Mouse (Mus musculus) macrophage (primary cell): Measurements from ENCODE around the gene Gm49403. TPM values are rescaled to one million over a fixed set of nuclear protein-coding genes. Genes with fewer than 3 reads are reported as not detected.
"Not testable (repeated sequence)": the region's sequence is repeated elsewhere in the genome, so short reads cannot be mapped to it uniquely, and the experiment has no call there.

Experiments used
- H3K27ac ChIP-seq: fragments of 350-480 bp; formaldehyde crosslinking; 2 replicates; pipeline ENCODE4 v1.9.0; 2021
- H3K36me3 ChIP-seq: fragments of 350-480 bp; formaldehyde crosslinking; 2 replicates; pipeline ENCODE4 v1.9.0; 2021; ENCODE audit errors: inconsistent target
- H3K4me3 ChIP-seq: fragments of 350-480 bp; formaldehyde crosslinking; 2 replicates; pipeline ENCODE4 v1.9.0; 2021; ENCODE audit errors: inconsistent target
- H3K79me2 ChIP-seq: fragments of 350-480 bp; formaldehyde crosslinking; 2 replicates; pipeline ENCODE4 v1.9.0; 2021; ENCODE audit errors: inconsistent target
- WGBS: methylation state at CpG from one replicate; pipeline ENCODE4 v1.1.7; 2026; ENCODE audit warnings: inconsistent platforms; ENCODE audit not compliant: missing documents; 5-methylcytosine and 5-hydroxymethylcytosine counted together
- polyA plus RNA-seq: library from polyadenylated mRNA; stranded (reverse); fragments of 250-400 nt; gene quantifications from 3 replicates; pipeline ENCODE4 v1.2.4, GENCODE M21; 2018; ENCODE audit warnings: inconsistent platforms
- total RNA-seq, 78 experiments: library from RNA; depleted of rRNA; stranded (reverse); fragments of 250-400 nt; gene quantifications; 1 replicate in 9 of 78; 2 replicates in 24 of 78; 3 replicates in 43 of 78; 4 replicates in 2 of 78; pipeline ENCODE4 v1.2.4; 2018; ENCODE audit warnings: inconsistent platforms in 56 of 78

Gm49403 gene
- not detected for total RNA-seq (2018; cell fraction: chromatin; rRNA removed)
- not detected for total RNA-seq (2018; cell fraction: cytosol; rRNA removed)
- total RNA-seq (2018; cell fraction: nucleus; rRNA removed): not detected
- polyA plus RNA-seq: not detected in 3 replicates

DNA sequence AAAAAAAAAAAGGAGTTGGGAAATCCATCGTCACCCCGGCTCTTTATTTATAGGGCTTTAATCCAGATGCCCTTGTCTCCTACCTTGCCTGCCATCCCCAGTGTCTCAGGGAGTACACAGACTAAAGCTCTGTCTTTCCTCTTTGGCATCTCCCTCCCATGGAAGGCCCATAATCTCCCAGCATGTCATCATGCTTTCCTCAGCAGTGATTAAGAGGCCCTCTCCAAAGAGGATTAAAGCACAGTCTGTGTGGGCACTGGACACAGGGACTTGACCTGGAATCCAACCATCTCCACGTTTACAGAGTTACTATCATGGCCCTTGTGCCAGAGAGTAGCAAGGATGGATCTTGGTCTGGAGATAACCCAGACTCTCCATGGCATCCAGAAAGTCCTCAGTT, at the start of gene Gm49403, which contains the start of gene Lbhd1:
TSS of gene Gm49403 (plus strand) at position 315 of the 400 bp plus-strand sequence.
TSS of gene Lbhd1 (plus strand) at position 117 of the 400 bp plus-strand sequence.
- no peaks in the 10 kb centered on the region for H3K36me3 ChIP-seq
- 80% methylated on average over 3 of the region's 3 CpGs for WGBS

GRCm38 (mm10) chr19:8836327-8836726, 47.4 kb upstream of the Gm49403 start:
- H3K27ac ChIP-seq, H3K4me3 ChIP-seq: not testable (repeated sequence)
- WGBS: 96% methylated on average over 10 of the region's 10 CpGs
- peaks cover 22% of the 10 kb centered on the region; the same call in 1 of the 2 replicates for H3K79me2 ChIP-seq
- H3K36me3 ChIP-seq: peaks cover 21% of the 10 kb centered on the region

More for the DNA sequence above, at the start of gene Gm49403, which contains the start of gene Lbhd1:
- Histone ChIP-seq H3K79me2 (no peaks in the 10 kb centered on the region), H3K27ac (no peak within 1 kb of the TSS), H3K4me3 (no peak within 1 kb of the TSS)

GRCm38 (mm10) chr19:8837251-8837791, 46.4 kb upstream of the Gm49403 start, which contains the start of gene Bscl2:
Bscl2 (plus strand) TSS chr19:8837467.
- 4% methylated on average over 38 of the region's 38 CpGs for WGBS
- Histone ChIP-seq H3K27ac (peak within 1 kb of the TSS; percentile 34), H3K36me3 (peaks cover 12% of the 10 kb centered on the region; the same call in 1 of the 2 replicates), H3K79me2 (peaks cover 17% of the 10 kb centered on the region; the same call in 1 of the 2 replicates), H3K4me3 (peak within 1 kb of the TSS; percentile 39)

- peaks cover 17% of the 10 kb centered on the region; the same call in 1 of the 2 replicates for H3K79me2 ChIP-seq
- H3K4me3 ChIP-seq: peak overlapping the region; percentile 39
- H3K36me3 ChIP-seq: peaks cover 8% of the 10 kb centered on the region; the same call in 1 of the 2 replicates
- peak overlapping the region; percentile 34; the same call in 1 of the 2 replicates for H3K27ac ChIP-seq
- WGBS: 33% methylated on average over 15 of the region's 15 CpGs
Measured at GRCm38 (mm10) chr19:8838041-8838730, 45.5 kb upstream of the Gm49403 start.

DNA sequence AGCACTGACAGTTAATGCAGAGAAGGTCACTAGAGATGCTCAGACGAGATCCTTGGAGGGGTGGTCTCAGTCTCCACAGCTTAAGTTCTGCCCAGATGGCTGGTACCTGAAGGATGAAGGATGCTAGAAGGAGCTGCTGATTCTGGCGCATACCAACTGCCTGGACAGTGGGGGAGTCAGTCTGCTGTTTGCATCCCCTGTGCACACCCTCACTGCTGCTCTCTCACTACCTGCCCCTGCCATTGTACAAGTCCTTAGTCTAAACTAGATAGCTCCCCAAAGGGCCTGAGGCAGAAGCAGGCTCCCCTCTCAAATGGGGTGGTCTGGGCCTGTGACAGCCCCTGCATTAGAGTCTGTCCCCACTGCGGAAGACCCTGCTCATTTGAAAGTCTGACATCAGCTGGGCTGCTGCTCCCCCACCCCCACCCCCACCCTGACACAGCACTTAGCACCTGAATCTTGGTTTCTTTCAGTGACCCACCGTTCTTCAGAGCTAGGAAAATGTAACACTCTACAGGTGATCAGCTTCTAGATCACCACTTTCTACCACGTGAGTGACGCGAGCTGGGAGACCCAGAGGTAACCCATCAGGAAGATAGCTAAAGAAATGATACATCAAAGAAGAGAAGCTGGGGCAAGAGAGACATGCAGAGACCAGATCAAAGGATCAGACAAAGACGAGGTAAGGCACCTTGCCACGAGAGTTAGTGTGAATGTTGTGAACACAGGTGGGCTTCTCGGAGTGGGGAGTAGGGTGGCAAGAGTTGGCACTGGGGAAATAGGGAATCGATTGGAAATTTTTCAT, 44.4 kb upstream of the Gm49403 start, which contains the start of gene Gng3:
TSS of gene Gng3 (minus strand) at position 92 of the 805 bp plus-strand sequence.
- H3K27ac ChIP-seq: peak within 1 kb of the TSS; percentile 34; the same call in 1 of the 2 replicates
- peaks cover 7% of the 10 kb centered on the region; the same call in 1 of the 2 replicates for H3K36me3 ChIP-seq

DNA sequence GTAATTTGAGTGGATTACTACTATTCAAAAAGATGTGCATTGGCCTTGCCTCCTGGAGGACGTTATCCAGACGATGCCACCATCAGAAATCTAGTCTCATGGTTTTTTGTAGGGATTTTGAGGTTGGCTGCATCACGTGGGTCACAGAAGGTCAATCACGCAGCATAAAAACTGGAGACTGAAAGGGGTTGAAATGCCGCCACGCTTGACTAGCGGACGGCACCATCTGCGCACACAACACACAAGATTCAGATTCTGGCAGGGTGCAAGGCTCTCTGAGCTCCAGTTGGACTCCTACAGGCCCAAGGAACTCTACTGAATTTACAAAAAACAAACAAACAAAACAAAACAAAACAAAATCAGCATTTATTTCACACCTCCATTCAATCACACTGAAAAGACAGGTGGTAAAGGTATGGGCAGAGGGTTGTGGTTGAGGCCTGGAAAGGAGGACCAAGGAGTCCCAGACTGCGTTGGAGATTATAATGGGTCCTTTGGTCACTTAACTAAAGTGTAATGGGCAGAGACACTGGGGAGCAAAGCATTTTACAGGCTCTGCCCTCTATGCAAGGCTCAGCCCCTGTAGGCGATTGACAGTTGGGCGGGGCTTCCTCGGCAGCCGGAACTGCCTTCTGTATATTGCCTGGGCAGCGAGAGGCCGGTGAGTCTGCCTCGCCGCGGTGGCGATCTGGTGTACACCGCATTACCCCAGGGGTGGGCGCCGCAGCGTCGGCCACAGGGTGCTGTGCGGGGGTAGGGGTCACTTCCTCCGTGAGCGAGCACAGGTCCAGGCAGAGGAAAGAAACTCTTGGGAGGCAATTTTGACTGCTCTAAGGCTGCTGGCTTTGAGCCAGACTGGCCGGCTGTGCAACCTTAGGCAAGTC, 43.6 kb upstream of the Gm49403 start:
- 30% methylated on average over 29 of the region's 29 CpGs for WGBS
- Histone ChIP-seq H3K4me3 (peak overlapping the region; percentile 54), H3K79me2 (peaks cover 11% of the 10 kb centered on the region; the same call in 1 of the 2 replicates), H3K27ac (peak overlapping the region; percentile 46), H3K36me3 (no peaks in the 10 kb centered on the region)

More for the DNA sequence above, 44.4 kb upstream of the Gm49403 start, which contains the start of gene Gng3:
- WGBS: 96% methylated on average over 11 of the region's 11 CpGs
- Histone ChIP-seq H3K4me3 (peak within 1 kb of the TSS; percentile 39), H3K79me2 (peaks cover 11% of the 10 kb centered on the region; the same call in 1 of the 2 replicates)

- H3K79me2 ChIP-seq: peaks cover 11% of the 10 kb centered on the region; the same call in 1 of the 2 replicates
- peaks cover 4% of the 10 kb centered on the region for H3K36me3 ChIP-seq
- H3K27ac ChIP-seq: peak overlapping the region; percentile 46
- WGBS: 88% methylated on average over 7 of the region's 7 CpGs
- peak overlapping the region; percentile 54 for H3K4me3 ChIP-seq
Measured at GRCm38 (mm10) chr19:8841012-8841411, 42.7 kb upstream of the Gm49403 start.

DNA sequence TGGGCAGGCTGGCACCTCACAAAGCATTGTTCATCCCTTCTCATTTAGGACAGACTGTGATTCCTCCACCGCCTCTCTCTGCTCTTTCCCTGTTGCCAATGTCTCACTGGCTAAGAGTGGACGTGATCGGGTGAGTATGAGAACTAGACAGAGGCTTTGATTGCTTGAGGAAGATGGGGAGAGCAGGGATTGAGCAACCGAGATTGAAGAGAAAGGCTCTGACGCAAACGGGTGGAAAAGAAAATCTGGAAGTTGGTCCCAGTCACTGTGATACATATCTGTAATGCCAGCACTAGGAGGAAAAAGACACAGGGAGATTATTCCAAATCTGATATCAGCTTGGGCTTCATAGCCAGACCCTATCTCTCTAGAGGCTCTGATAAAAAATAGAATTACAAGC, 40.8 kb upstream of the Gm49403 start:
- Histone ChIP-seq H3K4me3 (no peak overlapping the region), H3K36me3 (peaks cover 23% of the 10 kb centered on the region), H3K79me2 (peaks cover 11% of the 10 kb centered on the region; the same call in 1 of the 2 replicates), H3K27ac (0 out of 2 replicates have a peak overlapping the region, but pooled peaks have one; percentile 25)
- 31% methylated on average over 6 of the region's 6 CpGs for WGBS

DNA sequence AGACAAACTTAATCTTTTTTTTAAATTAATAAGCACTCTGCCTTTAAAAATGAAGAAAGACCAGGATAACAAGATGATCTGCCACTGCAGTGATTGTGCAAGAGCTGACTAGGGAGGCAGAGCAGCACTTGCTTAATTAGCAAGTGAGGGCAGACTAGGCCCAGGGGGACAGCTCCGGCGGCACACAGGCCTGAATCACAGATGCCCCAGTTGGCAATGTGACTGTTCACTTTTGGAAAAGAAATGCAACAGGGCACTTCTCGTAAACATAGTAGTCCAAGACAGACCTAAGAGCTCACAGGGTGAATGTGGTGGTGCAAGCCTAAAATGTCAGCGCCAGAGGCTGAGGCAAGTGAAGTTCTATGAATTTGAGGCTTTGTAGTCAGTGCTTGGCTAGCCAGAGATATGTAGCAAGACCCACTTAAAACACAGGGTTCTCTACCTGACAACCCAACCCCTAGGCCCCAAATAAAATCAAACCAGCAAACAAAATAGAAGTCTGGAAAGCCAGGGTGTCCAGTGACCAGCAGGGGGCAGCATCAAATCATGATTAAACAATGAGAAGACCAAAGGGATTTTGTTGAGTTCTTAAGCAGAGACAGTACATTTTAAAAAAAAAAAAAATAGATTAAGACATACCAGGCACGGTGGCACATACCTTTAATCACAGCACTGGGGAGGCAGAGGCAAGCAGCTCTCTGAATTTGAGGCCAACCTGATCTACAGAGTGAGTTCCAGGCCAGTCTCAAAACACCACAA, 39.2 kb upstream of the Gm49403 start:
- Histone ChIP-seq H3K4me3 (no peak overlapping the region), H3K36me3 (peaks cover 27% of the 10 kb centered on the region), H3K79me2 (peaks cover 11% of the 10 kb centered on the region; the same call in 1 of the 2 replicates), H3K27ac (peak overlapping the region; percentile 32; the same call in 1 of the 2 replicates)
- WGBS: 39% methylated on average over 5 of the region's 5 CpGs

DNA sequence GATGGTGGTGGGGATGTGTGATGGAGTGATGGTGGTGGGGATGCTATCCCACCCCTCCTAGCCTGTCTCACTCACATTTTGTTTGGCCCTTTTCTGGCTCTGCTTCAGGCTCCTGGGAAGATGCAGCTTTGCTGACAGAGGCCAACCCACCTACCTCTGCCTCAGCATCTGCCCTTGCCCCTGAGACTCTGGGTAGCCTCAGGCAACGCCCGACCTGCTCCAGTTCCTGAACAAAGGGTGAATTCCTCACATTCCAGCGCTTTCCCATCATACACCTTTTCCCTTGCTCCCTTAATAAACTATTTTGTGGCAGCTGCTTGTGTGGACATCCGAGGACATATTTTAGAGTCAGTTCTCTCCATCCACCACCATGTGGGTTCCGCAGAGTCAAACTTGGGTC, 35.4 kb upstream of the Gm49403 start:
- peaks cover 27% of the 10 kb centered on the region for H3K36me3 ChIP-seq

GRCm38 (mm10) chr19:8850402-8850901, 33.3 kb upstream of the Gm49403 start, which contains the start of gene Lrrn4cl:
Lrrn4cl (plus strand) TSS chr19:8850768.
- Histone ChIP-seq H3K79me2 (no peaks in the 10 kb centered on the region), H3K36me3 (peaks cover 27% of the 10 kb centered on the region), H3K4me3 (no peak within 1 kb of the TSS), H3K27ac (no peak within 1 kb of the TSS)
- 65% methylated on average over 6 of the region's 7 CpGs for WGBS

More for the DNA sequence above, 35.4 kb upstream of the Gm49403 start:
- H3K79me2 ChIP-seq: no peaks in the 10 kb centered on the region
- no peak overlapping the region for H3K27ac ChIP-seq
- no peak overlapping the region for H3K4me3 ChIP-seq
- 96% methylated on average over 5 of the region's 5 CpGs for WGBS

DNA sequence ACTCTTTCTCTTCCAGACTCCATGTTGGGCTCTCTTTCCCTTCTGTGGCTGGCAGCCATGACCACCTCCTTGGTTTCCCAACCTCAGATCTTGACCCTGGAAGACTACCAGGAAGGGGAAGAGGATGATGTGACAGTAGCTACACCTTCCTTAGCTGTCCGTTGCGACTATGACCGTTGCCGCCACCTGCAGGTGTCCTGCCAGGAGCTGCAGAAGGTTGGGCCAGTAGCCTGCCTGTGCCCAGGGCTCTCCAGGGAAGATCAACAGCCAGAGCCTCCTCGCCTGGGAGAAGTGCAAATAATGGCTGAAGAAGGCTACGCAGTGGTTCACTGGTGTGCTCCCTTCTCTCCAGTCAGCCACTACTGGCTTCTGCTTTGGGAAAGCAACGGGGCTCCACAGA, 32.1 kb upstream of the Gm49403 start:
- WGBS: 84% methylated on average over 7 of the region's 7 CpGs
- H3K27ac ChIP-seq: no peak overlapping the region
- no peak overlapping the region for H3K4me3 ChIP-seq
- H3K36me3 ChIP-seq: peaks cover 17% of the 10 kb centered on the region
- no peaks in the 10 kb centered on the region for H3K79me2 ChIP-seq
